Mouse (Mus musculus): ENCODE data around the gene 1700013G24Rik. TPM values are rescaled to one million over a fixed set of nuclear protein-coding genes. Genes with fewer than 3 reads are reported as not detected.
A peak's percentile ranks its signal among the peaks of the same experiment; 100 is the strongest.

Gene 1700013G24Rik
- polyA plus RNA-seq, 1 experiment from 2014 or later: not detected

- H3K9ac ChIP-seq: no peak overlapping the region
These were observed 49.7 kb downstream of the 1700013G24Rik start for GRCm38 (mm10) chr4:137502801-137503200.

GRCm38 (mm10) chr4:137503509-137503971 is 50.5 kb downstream of the 1700013G24Rik start:
- H3K4me3 ChIP-seq: no peak overlapping the region
- H3K27me3 ChIP-seq (replicated peaks): no peaks in the 10 kb centered on the region
- no peak overlapping the region for H3K4me2 ChIP-seq
- no peaks in the 10 kb centered on the region for H3K9me3 ChIP-seq (replicated peaks)
- H3K4me1 ChIP-seq: peaks cover 13% of the 10 kb centered on the region
- 56% methylated on average over 6 of the region's 6 CpGs for WGBS (ENCODE audit: insufficient replicate concordance)
- peaks cover 15% of the 10 kb centered on the region for H3K36me3 ChIP-seq
- H3K9ac ChIP-seq: no peak overlapping the region
- 0 out of 2 replicates have a peak, but pooled peaks have one; percentile 28 for ATAC-seq
- no peak overlapping the region for H3K27ac ChIP-seq

More at GRCm38 (mm10) chr4:137502801-137503200, 49.7 kb downstream of the 1700013G24Rik start:
- Histone ChIP-seq H3K4me3 (no peak overlapping the region), H3K9me3 (replicated peaks) (no peaks in the 10 kb centered on the region), H3K27me3 (replicated peaks) (no peaks in the 10 kb centered on the region), H3K27ac (no peak overlapping the region), H3K36me3 (peaks cover 15% of the 10 kb centered on the region), H3K4me2 (no peak overlapping the region), H3K4me1 (peaks cover 21% of the 10 kb centered on the region)
- WGBS (ENCODE audit: insufficient replicate concordance): 75% methylated on average over 7 of the region's 7 CpGs
- no peak for ATAC-seq

Other genes starting within 250 kb of the 1700013G24Rik start
- gene Wnt4, start 175.8 kb upstream of the 1700013G24Rik start, polyA plus RNA-seq (2016; fragmentation: Nextera tagmentation; extraction: Ambion mirVana): 0.58 and 1.0 TPM in 2 replicates
- gene Cdc42, start 95.6 kb upstream of the 1700013G24Rik start, polyA plus RNA-seq (2016; fragmentation: Nextera tagmentation; extraction: Ambion mirVana): 316 and 324 TPM in 2 replicates
- gene Cela3a, start 43.5 kb upstream of the 1700013G24Rik start, polyA plus RNA-seq (2016; fragmentation: Nextera tagmentation; extraction: Ambion mirVana): not detected in 2 replicates
- not detected in 2 replicates for gene Cela3b, start 22.7 kb upstream of the 1700013G24Rik start, polyA plus RNA-seq (2016; fragmentation: Nextera tagmentation; extraction: Ambion mirVana)
- gene Hspg2, start 15.5 kb downstream of the 1700013G24Rik start, polyA plus RNA-seq (2016; fragmentation: Nextera tagmentation; extraction: Ambion mirVana): 6.4 and 7.3 TPM in 2 replicates
- not detected in 2 replicates for gene Ldlrad2, start 121.3 kb downstream of the 1700013G24Rik start, polyA plus RNA-seq (2016; fragmentation: Nextera tagmentation; extraction: Ambion mirVana)
- gene Usp48, start 140.5 kb downstream of the 1700013G24Rik start, polyA plus RNA-seq (2016; fragmentation: Nextera tagmentation; extraction: Ambion mirVana): 50.5 and 56.7 TPM in 2 replicates
- 2.2 and 2.3 TPM in 2 replicates for gene Rap1gap, start 211.4 kb downstream of the 1700013G24Rik start, polyA plus RNA-seq (2016; fragmentation: Nextera tagmentation; extraction: Ambion mirVana)

Data from liver, embryonic 12.5 days (tissue).